Mouse (Mus musculus) lung, embryonic 14.5 days (tissue): ENCODE measurements around the gene Rwdd3. TPM values are rescaled to one million over a fixed set of nuclear protein-coding genes. Genes with fewer than 3 reads are reported as not detected.

Source experiments
- ATAC-seq: fragments of 200-750 bp; cut with Nextera tagmentation; 2 replicates; pipeline ENCODE4 v1.8.0; 2017; ENCODE audit warnings: mild to moderate bottlenecking, moderate TSS enrichment, moderate library complexity; ENCODE audit not compliant: insufficient read depth
- DNase-seq: peaks from one replicate; pipeline ENCODE4 v3.0.0-alpha.2; 2015
- H3K27ac ChIP-seq: fragments of 300-500 bp; sonication (generic); 2 replicates; pipeline ENCODE4 v1.5.1; 2014; ENCODE audit warnings: low read depth, mild to moderate bottlenecking, moderate library complexity
- H3K27me3 ChIP-seq: fragments of 300-500 bp; sonication (generic); 2 replicates; pipeline ENCODE4 v1.6.1; 2014; ENCODE audit warnings: low read length, control low read depth; ENCODE audit not compliant: insufficient read depth
- H3K36me3 ChIP-seq: fragments of 300-500 bp; sonication (generic); 2 replicates; pipeline ENCODE4 v1.6.1; 2014; ENCODE audit warnings: control low read depth; ENCODE audit not compliant: insufficient read depth
- H3K4me1 ChIP-seq: fragments of 300-500 bp; sonication (generic); 2 replicates; pipeline ENCODE4 v1.6.1; 2014; ENCODE audit warnings: antibody characterized with exemption, control low read depth; ENCODE audit not compliant: insufficient read depth
- H3K4me2 ChIP-seq: fragments of 300-500 bp; sonication (generic); 2 replicates; pipeline ENCODE4 v1.6.1; 2014; ENCODE audit warnings: mild to moderate bottlenecking
- H3K4me3 ChIP-seq: fragments of 300-500 bp; sonication (generic); 2 replicates; pipeline ENCODE4 v1.5.1; 2014; ENCODE audit warnings: low read depth, low read length
- H3K9ac ChIP-seq: fragments of 300-500 bp; sonication (generic); 2 replicates; pipeline ENCODE4 v1.6.1; 2014
- H3K9me3 ChIP-seq: fragments of 300-500 bp; sonication (generic); 2 replicates; pipeline ENCODE4 v1.6.1; 2016; ENCODE audit warnings: low read depth, low read length, control low read depth
- CTCF ChIP-seq: IDR thresholded peaks from 2 replicates; pipeline ENCODE4 v1.5.1; 2016; ENCODE audit warnings: antibody characterized with exemption, low read depth
- WGBS: fragments of 180-500 bp; shearing (Covaris S2); extraction: QIAGEN DNeasy Blood & Tissue Kit; methylation state at CpG from one replicate; pipeline ENCODE4 v1.1.7; 2014; 5-methylcytosine and 5-hydroxymethylcytosine counted together
- polyA plus RNA-seq: library from polyadenylated mRNA; unstranded; fragments of >200 nt; fragmentation: Nextera tagmentation; extraction: Ambion mirVana; gene quantifications from 2 replicates; pipeline ENCODE4 v1.2.1, GENCODE M21; 2014

The Rwdd3 gene
- polyA plus RNA-seq, 1 experiment from 2014 or later: 4.3 TPM

- Histone ChIP-seq H3K4me3 (no peak overlapping the region), H3K9ac (no peak overlapping the region), H3K27ac (no peak overlapping the region), H3K4me2 (no peak overlapping the region), H3K4me1 (no peaks in the 10 kb centered on the region), H3K27me3 (no peaks in the 10 kb centered on the region), H3K36me3 (no peaks in the 10 kb centered on the region), H3K9me3 (no peaks in the 10 kb centered on the region)
- no peak for DNase-seq
- TF ChIP-seq CTCF: no peak
- 48% methylated on average over 2 of the region's 2 CpGs for WGBS
- ATAC-seq: no peak
Measured at GRCm38 (mm10) chr3:121172718-121173117, 1.2 kb upstream of the Rwdd3 start.

GRCm38 (mm10) chr3:121171872-121172265, 374 bp upstream of the Rwdd3 start:
- no peaks in the 10 kb centered on the region for H3K9me3 ChIP-seq
- ATAC-seq (peak; percentile 10; the same call in 1 of the 2 replicates), DNase-seq (no peak)
- 42% methylated on average over 6 of the region's 6 CpGs for WGBS
- peak overlapping the region; percentile 83 for H3K4me2 ChIP-seq
- no peak for TF ChIP-seq CTCF
- H3K4me3 ChIP-seq: peak overlapping the region; percentile 70
- no peaks in the 10 kb centered on the region for H3K36me3 ChIP-seq
- H3K27me3 ChIP-seq: no peaks in the 10 kb centered on the region
- no peak overlapping the region for H3K27ac ChIP-seq
- no peaks in the 10 kb centered on the region for H3K4me1 ChIP-seq
- H3K9ac ChIP-seq: no peak overlapping the region; the same call in 1 of the 2 replicates

GRCm38 (mm10) chr3:121170631-121171030, 864 bp downstream of the Rwdd3 start:
- no peak for DNase-seq
- no peak for TF ChIP-seq CTCF
- ATAC-seq: no peak
- Histone ChIP-seq H3K4me3 (peak overlapping the region; percentile 70), H3K27ac (no peak overlapping the region), H3K9ac (peak overlapping the region; percentile 63), H3K27me3 (no peaks in the 10 kb centered on the region), H3K4me1 (no peaks in the 10 kb centered on the region), H3K9me3 (no peaks in the 10 kb centered on the region; the same call in 1 of the 2 replicates), H3K4me2 (peak overlapping the region; percentile 83), H3K36me3 (no peaks in the 10 kb centered on the region)
- 43% methylated on average over 7 of the region's 7 CpGs for WGBS

- ATAC-seq: no peak
- Histone ChIP-seq H3K9me3 (no peaks in the 10 kb centered on the region; the same call in 1 of the 2 replicates), H3K4me1 (no peaks in the 10 kb centered on the region), H3K27me3 (no peaks in the 10 kb centered on the region), H3K27ac (no peak overlapping the region), H3K4me3 (no peak overlapping the region), H3K4me2 (no peak overlapping the region), H3K36me3 (no peaks in the 10 kb centered on the region), H3K9ac (no peak overlapping the region)
- TF ChIP-seq CTCF: no peak
- WGBS: 69% methylated on average over 15 of the region's 15 CpGs
- DNase-seq: no peak
Measured at GRCm38 (mm10) chr3:121169092-121169942, 2.2 kb downstream of the Rwdd3 start.

- Histone ChIP-seq H3K4me2 (no peak overlapping the region), H3K36me3 (no peaks in the 10 kb centered on the region), H3K4me1 (no peaks in the 10 kb centered on the region), H3K9me3 (no peaks in the 10 kb centered on the region; the same call in 1 of the 2 replicates), H3K27ac (no peak overlapping the region), H3K9ac (no peak overlapping the region), H3K27me3 (no peaks in the 10 kb centered on the region), H3K4me3 (no peak overlapping the region)
- ATAC-seq: no peak
- 75% methylated on average over 8 of the region's 8 CpGs for WGBS
- no peak for TF ChIP-seq CTCF
- DNase-seq: no peak
Measured at GRCm38 (mm10) chr3:121168581-121168980, 2.9 kb downstream of the Rwdd3 start.

GRCm38 (mm10) chr3:121163271-121163819, 8.2 kb downstream of the Rwdd3 start:
- Histone ChIP-seq H3K4me1 (no peaks in the 10 kb centered on the region; the same call in 1 of the 2 replicates), H3K9ac (no peak overlapping the region), H3K27ac (no peak overlapping the region), H3K36me3 (no peaks in the 10 kb centered on the region), H3K27me3 (no peaks in the 10 kb centered on the region), H3K4me3 (no peak overlapping the region), H3K4me2 (no peak overlapping the region), H3K9me3 (no peaks in the 10 kb centered on the region; the same call in 1 of the 2 replicates)
- TF ChIP-seq CTCF: peak; percentile 80
- DNase-seq (peak; percentile 73), ATAC-seq (no peak)
- 42% methylated on average over 7 of the region's 7 CpGs for WGBS

GRCm38 (mm10) chr3:121161661-121162060, 9.8 kb downstream of the Rwdd3 start:
- peak; percentile 49 for TF ChIP-seq CTCF
- no peaks in the 10 kb centered on the region for H3K36me3 ChIP-seq
- H3K27me3 ChIP-seq: no peaks in the 10 kb centered on the region
- H3K9ac ChIP-seq: no peak overlapping the region
- H3K9me3 ChIP-seq: no peaks in the 10 kb centered on the region; the same call in 1 of the 2 replicates
- ATAC-seq (no peak), DNase-seq (no peak)
- no peak overlapping the region for H3K4me3 ChIP-seq
- H3K4me2 ChIP-seq: no peak overlapping the region
- H3K27ac ChIP-seq: no peak overlapping the region
- H3K4me1 ChIP-seq: no peaks in the 10 kb centered on the region; the same call in 1 of the 2 replicates
- WGBS: 47% methylated on average over 2 of the region's 2 CpGs
